Mouse (Mus musculus) right cerebral cortex, adult 2 months (tissue): ENCODE results near the gene Kmt5a.

Experiments
- DNase-seq, 2 experiments: peaks; one replicate each; pipeline ENCODE4 v3.0.0; 2021 to 2022; ENCODE audit warnings: low spot score in 2 of 2

Gene Kmt5a

DNA sequence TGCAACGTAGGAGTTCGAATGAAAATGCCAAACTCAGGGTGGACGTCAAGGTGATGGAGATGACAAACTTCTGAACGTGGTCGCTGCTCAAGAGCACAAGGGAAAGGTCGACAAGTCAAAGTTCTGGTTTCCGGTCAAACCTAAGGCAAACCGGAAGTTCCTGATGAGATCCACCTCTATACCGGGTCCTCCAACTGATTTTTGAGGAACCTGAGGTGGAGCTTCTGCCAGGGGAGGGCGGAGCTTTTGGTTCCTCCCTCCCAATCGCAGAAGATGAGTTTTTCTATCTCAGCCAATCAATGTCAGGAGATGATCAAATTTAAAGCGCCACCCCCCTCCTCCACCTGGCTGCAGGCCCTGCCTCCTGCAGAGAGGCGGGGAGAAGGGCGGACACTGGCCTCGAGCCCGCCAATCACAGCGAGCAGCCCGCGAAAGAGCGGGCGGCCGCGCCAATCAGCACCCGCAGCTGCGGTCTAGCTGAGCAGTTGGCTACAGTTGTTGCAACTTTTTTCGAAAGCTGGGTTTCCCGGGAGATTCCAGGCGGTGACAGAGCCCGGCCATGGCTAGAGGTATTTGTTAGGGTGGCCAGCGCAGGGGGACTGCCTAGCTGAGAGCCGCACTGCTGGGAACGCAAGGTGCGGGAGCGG lies at the start of gene Kmt5a:
Gene Kmt5a (plus strand): TSS at position 484 of the 647 bp plus-strand sequence.
- DNase-seq, result peak; percentile 94 to 95

GRCm38 (mm10) chr5:124392412-124392811 lies 47.3 kb upstream of the Kmt5a start:
- DNase-seq, result no peak

DNA sequence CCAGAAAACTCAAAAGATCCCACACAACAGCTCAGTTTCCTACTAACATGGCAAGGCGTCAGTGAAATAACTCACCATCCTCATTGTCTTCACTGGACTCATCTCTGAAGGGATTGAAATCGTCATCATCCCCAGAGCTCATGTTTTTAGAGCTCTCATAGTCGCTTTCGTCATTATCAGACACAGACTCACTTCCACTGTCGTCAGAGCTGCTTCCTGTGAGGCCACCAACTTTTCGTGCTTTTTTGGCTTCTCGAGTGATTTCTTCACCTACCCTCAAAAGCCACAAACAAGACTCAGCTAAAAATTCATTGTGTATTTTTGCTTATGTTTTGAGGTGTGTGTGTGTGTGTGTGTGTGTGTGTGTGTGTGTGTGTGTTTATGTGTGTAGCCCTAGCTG lies 46.0 kb upstream of the Kmt5a start:
- no peak for DNase-seq

GRCm38 (mm10) chr5:124410808-124411207 lies 28.9 kb upstream of the Kmt5a start:
- no peak for DNase-seq

DNA sequence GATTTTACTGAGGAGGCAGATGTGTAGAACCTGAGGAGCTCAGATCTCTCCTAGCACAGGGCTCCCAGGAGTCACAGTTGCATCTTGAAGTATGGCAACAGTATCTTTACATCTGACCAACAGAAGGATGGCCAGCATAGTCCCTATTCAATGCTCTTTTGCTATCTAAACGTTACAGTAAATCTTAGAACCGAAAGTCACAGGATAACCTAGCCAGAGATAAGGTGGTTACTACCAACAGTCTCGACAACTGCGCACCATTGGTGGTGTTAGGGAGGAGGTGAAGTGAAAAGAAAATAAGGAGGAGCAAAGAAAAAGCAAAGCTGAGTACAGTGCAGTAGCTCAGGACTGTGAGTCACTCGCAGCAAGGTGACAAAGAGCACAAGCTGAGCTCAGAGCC lies 27.6 kb upstream of the Kmt5a start:
- no peak for DNase-seq

- DNase-seq, result no peak
These were observed 20.8 kb upstream of the Kmt5a start for GRCm38 (mm10) chr5:124418903-124419302.

DNA sequence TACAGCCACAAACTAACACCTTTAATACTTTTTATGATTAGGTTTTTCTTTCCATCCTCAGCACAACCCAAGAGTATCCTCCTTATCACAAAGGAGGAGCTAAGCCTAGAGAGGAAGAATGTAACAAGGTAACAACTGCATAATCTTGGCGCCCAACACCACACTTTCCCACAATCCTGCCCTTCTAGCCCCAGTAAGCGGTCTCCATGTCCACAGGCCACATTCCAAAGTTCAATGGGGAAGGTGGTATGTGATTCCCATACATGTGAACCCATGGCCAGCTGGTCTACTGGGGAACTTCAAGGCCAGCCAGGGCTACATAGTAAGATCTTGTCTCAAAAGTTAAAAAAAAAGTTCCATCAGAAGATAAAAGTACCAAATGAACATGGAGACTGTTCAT lies 17.9 kb upstream of the Kmt5a start:
- DNase-seq, result no peak

GRCm38 (mm10) chr5:124424200-124424722 lies 15.5 kb upstream of the Kmt5a start:
- no peak for DNase-seq

DNA sequence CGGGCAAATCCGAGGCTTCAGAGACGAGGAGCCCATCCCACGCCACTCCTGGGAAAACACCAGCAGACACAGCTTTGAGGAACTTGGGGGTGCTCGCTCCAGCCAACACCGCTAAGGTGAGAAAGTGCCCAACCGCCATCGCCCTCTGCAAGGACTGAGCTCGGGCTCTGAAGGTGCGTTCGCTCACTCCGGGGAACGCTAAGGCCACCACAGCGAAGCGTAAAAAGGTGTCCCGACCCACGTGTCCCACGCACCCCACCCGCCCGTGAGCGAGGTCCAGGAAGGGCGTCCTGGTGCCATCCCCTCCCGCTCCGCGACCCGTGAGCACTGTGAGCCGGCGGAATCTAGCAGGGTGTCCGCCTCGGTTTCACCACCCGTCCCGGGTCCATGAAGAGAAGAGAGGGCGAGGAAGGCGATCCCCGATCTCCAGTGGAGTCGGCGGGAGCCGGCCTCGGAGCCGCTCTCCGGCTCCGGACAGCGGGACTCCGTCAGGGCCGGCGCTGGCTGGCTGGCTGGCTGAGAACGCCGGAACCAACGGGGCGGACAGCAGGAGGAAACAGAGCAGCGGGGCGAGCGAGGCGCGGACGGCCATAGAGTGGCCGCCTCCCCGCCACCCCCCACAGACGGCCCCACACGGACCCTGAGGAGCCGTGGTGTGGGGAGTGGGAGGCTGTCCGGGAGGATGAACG lies 14.9 kb upstream of the Kmt5a start:
- peak in 1 of 2 experiments; percentile 40 for DNase-seq

DNA sequence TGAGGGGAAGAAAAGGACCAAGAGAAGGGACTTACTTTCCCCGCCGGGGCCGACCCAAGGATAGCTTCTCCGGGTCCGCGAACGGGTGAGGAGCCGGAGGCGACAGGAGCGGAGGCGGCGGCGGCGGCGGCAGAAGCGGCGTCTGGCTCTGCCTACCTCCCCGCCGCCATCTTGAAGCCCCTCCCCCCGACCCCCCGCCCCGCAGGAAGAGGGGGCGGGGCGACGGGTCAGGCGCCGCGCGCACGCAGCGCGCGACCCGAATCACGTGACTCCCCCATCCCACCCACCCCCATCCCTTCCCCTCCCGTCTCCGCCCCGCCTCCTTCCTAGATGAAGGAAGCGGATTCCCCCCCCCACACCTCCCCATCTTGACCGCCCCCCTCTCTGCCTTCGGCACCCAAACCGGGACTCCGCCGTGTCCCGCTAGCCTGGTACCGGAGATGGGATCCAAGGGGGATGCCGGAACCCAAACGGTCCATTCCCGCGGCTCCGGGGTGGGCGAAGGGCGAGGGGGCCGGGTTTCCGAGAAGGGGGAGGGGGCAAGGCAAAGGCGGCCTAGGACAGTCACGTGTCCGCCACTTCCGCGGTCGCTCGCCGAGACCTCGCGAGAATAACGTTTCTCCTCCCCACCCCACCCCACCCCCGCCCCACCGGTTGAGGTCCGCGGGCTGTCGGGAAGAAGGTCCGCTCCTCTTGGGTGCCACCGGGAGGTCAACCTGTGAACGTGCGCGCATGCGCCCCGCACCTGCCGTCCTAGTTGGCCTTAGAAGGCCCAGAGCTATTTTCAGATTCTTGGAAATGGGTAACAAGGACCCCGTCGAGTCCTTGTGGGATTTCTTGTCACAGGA lies 14.1 kb upstream of the Kmt5a start, which contains the start of gene Sbno1:
Gene Sbno1 (minus strand): TSS at position 590 of the 848 bp plus-strand sequence.
- DNase-seq, result peak; percentile 89

- no peak for DNase-seq
These were observed 13.2 kb upstream of the Kmt5a start for GRCm38 (mm10) chr5:124426475-124427071.

DNA sequence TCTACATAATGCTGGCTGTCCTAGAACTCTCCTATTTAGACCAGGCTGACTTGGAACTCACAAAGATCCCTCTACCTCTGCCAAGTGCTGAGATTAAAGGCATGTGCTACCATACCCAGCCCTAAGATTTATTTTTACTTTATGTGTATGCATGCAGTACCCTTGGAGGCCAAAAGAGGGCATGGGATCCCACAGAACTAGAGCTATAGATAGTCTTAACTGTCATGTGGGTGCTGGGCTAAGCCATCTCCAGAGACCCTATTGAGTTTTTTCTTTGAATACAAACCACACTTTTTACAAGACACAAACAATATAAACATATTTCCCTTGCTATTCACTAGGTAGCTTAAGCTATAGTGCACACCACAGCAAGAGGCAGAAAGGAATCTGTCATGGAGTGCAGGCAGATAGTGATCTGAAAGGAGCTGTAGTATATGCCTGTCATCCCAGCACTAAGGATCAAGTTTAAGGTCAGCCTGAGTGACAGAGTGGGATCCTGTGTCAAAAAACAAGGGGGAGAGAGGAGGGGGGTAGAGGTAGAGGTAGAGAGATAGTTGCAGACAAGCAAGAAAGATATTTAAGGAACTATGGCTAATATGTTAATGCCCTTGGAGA lies 7.2 kb upstream of the Kmt5a start:
- peak; percentile 84 to 91 for DNase-seq

DNA sequence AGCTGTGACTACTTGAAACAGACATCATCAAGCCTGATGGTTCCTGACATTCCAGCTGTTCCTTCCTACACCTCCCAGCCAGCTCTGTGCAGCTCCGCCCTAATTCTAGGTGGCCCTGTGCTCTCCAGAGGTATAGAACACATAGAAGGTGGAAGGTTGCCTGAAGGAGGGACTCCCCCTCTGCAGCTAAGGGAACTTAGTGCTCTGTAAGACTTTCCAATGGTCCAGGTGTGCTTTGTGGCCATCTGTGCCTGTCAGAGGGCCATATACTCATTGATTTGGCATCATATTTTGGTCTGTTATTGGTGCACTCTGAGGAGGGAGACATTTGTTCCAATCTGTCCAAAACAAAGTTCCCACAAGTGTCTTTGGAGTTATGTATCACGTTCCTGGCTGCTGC lies 6.7 kb upstream of the Kmt5a start:
- DNase-seq, result no peak

DNA sequence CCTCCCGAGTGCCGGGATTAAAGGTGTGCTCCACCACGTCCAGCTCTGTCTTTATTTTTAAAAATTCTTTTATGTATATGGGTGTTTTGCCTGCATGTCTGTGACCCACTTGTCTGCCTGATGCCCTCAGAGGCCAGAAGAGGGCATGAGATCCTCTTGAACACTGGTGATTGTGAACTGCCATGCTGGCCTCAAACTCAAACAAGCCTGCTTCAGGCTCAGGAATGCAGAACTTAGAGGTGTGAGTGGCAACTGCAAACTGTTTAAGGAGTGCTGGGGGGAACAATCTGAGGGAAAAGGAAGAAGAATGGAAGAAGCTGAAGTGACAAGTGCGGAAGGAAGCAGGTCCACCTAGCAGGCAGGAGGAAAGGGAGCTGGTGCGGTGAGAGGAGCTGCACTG lies 1.5 kb upstream of the Kmt5a start:
- no peak for DNase-seq

DNA sequence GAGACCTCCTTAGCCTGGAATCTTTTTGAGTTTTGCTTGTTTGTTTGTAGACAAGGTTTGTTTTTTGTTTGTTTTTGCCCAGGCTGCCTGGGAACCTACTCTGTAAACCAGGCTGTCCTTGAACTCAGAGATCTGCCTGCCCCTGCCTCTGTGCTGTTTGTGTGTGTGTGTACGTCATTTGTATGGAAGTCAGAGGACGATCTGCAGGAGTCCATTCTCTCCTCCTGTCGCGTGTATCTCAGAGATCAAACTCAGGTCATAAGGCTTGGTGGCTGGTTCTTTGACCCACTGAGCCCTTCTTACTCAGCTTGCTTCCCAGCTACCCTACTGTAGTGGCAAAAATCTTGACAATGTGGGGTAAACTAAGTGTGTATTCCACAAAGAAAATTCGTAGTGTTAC lies 984 bp upstream of the Kmt5a start:
- DNase-seq, result no peak

- peak in 1 of 2 experiments; percentile 57 for DNase-seq
These were observed 468 bp downstream of the Kmt5a start for GRCm38 (mm10) chr5:124440094-124440701.

DNA sequence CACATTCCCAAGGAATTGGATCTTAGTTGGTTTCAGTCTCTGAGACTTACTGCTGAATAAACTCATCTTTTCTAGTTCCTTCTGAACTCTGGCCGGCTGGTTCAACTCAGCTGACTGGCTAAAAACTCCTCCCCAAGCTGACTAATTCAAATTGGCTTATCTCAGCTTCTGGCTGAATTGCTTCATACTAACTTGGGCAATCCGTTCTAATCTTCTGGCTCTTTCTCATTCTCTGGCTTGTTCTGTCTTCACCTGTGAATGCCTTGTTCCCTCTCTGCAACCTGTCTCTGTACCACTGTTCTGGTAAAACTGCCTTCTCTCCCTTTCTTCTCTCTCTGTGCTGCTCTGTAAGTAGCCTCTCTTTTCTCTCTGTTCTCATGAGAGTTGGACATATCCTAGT lies 2.9 kb downstream of the Kmt5a start:
- no peak for DNase-seq

DNA sequence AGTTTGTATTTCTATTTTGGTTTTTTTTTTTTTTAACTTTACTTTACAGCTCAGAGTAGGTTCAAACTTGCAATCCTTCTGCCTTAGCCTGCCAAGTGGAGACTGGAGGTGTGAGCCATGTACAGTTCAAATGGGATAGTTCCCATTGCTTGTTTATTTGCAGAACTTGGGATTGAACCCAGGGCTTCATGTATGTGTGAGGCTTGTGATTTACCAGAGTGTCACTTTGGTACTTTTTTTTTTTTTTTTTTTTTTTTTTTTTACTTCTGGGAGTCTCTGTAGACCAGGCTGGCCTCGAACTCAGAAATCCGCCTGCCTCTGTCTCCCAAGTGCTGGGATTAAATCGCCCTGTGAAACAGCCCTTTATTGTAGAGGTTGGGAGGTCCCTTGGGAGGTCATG lies 4.5 kb downstream of the Kmt5a start:
- DNase-seq, result no peak

DNA sequence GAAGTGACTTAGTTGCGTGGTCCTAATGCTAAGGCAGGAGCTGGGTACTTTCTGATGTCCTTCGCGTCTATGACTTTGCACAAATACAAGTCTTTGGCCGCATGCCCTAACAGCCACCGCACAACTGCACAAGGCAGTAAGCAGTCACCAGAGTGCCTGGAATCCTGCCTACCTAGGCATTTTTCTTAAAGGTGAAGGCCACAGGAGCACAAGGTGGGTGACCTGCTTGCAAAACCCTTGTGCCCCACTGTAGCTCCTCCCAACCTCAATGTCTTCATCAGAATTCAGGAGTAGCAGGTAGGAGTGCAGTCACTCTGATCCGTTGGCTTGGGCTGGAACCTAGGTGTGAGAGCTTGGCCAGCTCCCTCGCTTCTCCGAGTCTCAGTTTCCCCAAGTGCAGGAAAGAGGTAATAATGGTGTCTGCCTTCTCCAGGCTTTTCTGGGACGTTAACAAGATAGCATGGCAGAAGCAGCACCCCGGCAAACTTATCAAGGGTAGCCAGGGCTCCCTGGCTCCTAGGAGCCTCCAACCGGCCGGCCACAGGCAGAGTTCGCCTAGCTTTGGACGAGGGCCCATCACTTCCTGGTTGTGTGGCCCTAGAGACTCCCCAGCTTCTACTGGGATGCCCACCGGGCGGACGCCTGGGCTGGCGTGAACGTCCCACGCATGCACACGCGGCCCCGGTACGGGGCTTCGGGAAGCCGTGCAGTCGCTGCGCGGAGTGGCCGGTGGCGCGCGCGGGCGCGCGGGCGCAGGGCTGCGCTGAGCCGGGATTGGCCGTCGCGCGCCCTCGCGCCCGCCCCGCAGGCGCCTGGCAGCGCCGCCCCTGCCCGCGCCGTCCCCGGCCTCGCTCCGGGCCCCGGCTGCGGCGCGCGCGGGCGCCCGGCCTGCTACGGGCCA lies 5.2 kb downstream of the Kmt5a start:
- DNase-seq, result peak; percentile 70 to 74
